Mouse (Mus musculus) retina, postnatal 1 day (tissue): Measurements from ENCODE around the gene Nap1l1.
A peak's percentile ranks its signal among the peaks of the same experiment; 100 is the strongest.
"Not testable (repeated sequence)": the region's sequence is repeated elsewhere in the genome, so short reads cannot be mapped to it uniquely, and the experiment has no call there.

ENCODE experiments used
- DNase-seq: peaks from one replicate; pipeline ENCODE4 v3.0.0-alpha.2; 2012

Nap1l1 gene

GRCm38 (mm10) chr10:111472686-111473510 is at the start of gene Nap1l1:
TSS of gene Nap1l1 (plus strand) at chr10:111473223.
- peak; percentile 99 for DNase-seq

- DNase-seq: no peak
These were observed 46.5 kb upstream of the Nap1l1 start for GRCm38 (mm10) chr10:111426491-111426890.

GRCm38 (mm10) chr10:111433502-111433901 is 39.5 kb upstream of the Nap1l1 start:
- no peak for DNase-seq

- DNase-seq: peak; percentile 72
These were observed 32.0 kb upstream of the Nap1l1 start for GRCm38 (mm10) chr10:111441034-111441440.

GRCm38 (mm10) chr10:111444199-111444598 is 28.8 kb upstream of the Nap1l1 start:
- no peak for DNase-seq

GRCm38 (mm10) chr10:111445939-111446671 is 26.9 kb upstream of the Nap1l1 start:
- DNase-seq: no peak

- not testable (repeated sequence) for DNase-seq
These were observed 26.4 kb upstream of the Nap1l1 start for GRCm38 (mm10) chr10:111446672-111447008.

- DNase-seq: peak; percentile 28
These were observed 23.4 kb upstream of the Nap1l1 start for GRCm38 (mm10) chr10:111449662-111450061.

- DNase-seq: no peak
These were observed 21.2 kb upstream of the Nap1l1 start for GRCm38 (mm10) chr10:111451683-111452322.

GRCm38 (mm10) chr10:111452426-111452825 is 20.6 kb upstream of the Nap1l1 start:
- no peak for DNase-seq

- no peak for DNase-seq
These were observed 18.2 kb upstream of the Nap1l1 start for GRCm38 (mm10) chr10:111454698-111455308.

- DNase-seq: no peak
These were observed 14.9 kb upstream of the Nap1l1 start for GRCm38 (mm10) chr10:111458088-111458487.

- peak; percentile 27 for DNase-seq
These were observed 14.0 kb upstream of the Nap1l1 start for GRCm38 (mm10) chr10:111459040-111459439.

- DNase-seq: no peak
These were observed 13.1 kb upstream of the Nap1l1 start for GRCm38 (mm10) chr10:111459874-111460273.

- peak; percentile 84 for DNase-seq
These were observed 12.6 kb upstream of the Nap1l1 start for GRCm38 (mm10) chr10:111460381-111460780.

- no peak for DNase-seq
These were observed 8.2 kb upstream of the Nap1l1 start for GRCm38 (mm10) chr10:111464833-111465232.

- DNase-seq: no peak
These were observed 7.6 kb upstream of the Nap1l1 start for GRCm38 (mm10) chr10:111465409-111465808.

- no peak for DNase-seq
These were observed 1.9 kb upstream of the Nap1l1 start for GRCm38 (mm10) chr10:111471166-111471565.

- DNase-seq: peak; percentile 72
These were observed 718 bp downstream of the Nap1l1 start for GRCm38 (mm10) chr10:111473511-111474371.

- DNase-seq: peak; percentile 85
These were observed 3.3 kb downstream of the Nap1l1 start for GRCm38 (mm10) chr10:111476301-111476700.

GRCm38 (mm10) chr10:111476989-111477510 is 4.0 kb downstream of the Nap1l1 start:
- DNase-seq: no peak

- no peak for DNase-seq
These were observed 6.6 kb downstream of the Nap1l1 start for GRCm38 (mm10) chr10:111479599-111479998.
